Mouse (Mus musculus): ENCODE data around the gene Rsrc1. TPM values are rescaled to one million over a fixed set of nuclear protein-coding genes. Genes with fewer than 3 reads are reported as not detected.

Rsrc1 gene
- polyA plus RNA-seq, 1 experiment from 2014 or later, result 27.0 TPM

DNA sequence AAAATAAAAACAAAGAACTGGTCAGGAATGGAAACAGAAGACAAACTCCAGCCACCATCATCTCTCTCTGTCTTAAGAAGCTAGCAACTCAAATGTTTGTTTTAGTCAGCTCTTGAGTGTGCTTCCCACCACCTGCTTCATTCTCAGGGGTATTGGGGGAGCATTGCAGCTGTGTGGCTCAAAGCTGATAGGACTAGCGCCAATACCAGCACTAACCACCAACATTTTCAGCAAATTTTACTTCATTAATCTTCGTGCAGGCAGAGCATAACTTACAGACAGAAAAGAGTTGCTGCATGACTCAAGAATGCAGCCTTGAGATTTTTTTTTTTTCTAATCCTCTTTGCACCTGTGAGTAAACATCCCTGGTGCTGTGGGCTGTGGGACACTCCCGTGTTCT is 358.4 kb downstream of the Rsrc1 start:
- Histone ChIP-seq H3K27ac (replicated peaks in 1 of 2; ENCODE audit: control insufficient read depth in 1 of 2, insufficient read depth in 1 of 2, low read depth in 2 of 2, low read length in 2 of 2) (no peak overlapping the region), H3K36me3 (ENCODE audit: control insufficient read depth, insufficient read depth, low read length) (no peaks in the 10 kb centered on the region), H3K9ac (ENCODE audit: low read length) (no peak overlapping the region), H3K9me3 (ENCODE audit: control insufficient read depth, low read length) (no peaks in the 10 kb centered on the region), H3K4me1 (ENCODE audit: control insufficient read depth in 2 of 2, insufficient read depth in 2 of 2, low read length in 2 of 2) (no peaks in the 10 kb centered on the region), H3K4me2 (ENCODE audit: low read length) (no peak overlapping the region), H3K4me3 (ENCODE audit: control insufficient read depth in 1 of 2, insufficient read depth in 1 of 2, low read depth in 1 of 2, low read length in 2 of 2) (no peak overlapping the region), H3K27me3 (ENCODE audit: control insufficient read depth, insufficient read depth, low read length) (no peaks in the 10 kb centered on the region)
- no peak for ATAC-seq (ENCODE audit: insufficient number of reproducible peaks, insufficient read depth, low FRiP score, low read depth)
- WGBS, result 57% methylated on average over 3 of the region's 3 CpGs

DNA sequence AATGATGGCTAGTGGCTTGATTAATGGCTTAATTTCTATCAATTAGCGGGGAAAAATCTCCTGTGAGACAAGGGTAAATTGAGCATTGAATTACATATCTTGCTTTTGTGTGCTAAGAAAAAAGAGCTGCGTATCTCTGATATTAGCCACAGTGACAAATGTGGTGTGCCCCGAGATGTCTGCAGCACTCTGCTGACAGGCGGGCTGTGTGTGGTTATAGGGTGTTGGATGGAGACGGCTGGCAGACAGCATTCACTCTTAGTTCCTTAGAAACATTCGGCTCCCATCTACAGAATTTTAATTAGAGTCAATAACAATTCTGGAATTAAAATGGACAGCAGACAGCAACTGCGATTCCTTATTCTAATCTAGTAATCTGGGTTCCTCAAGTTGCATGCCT is 359.7 kb downstream of the Rsrc1 start:
- no peak overlapping the region for H3K9ac ChIP-seq (ENCODE audit: low read length)
- ATAC-seq (ENCODE audit: insufficient number of reproducible peaks, insufficient read depth, low FRiP score, low read depth), result no peak
- no peaks in the 10 kb centered on the region for H3K36me3 ChIP-seq (ENCODE audit: control insufficient read depth, insufficient read depth, low read length)
- H3K9me3 ChIP-seq (ENCODE audit: control insufficient read depth, low read length), result no peaks in the 10 kb centered on the region
- WGBS, result 71% methylated on average over 7 of the region's 7 CpGs
- no peak overlapping the region for H3K4me3 ChIP-seq (ENCODE audit: control insufficient read depth in 1 of 2, insufficient read depth in 1 of 2, low read depth in 1 of 2, low read length in 2 of 2)
- H3K27me3 ChIP-seq (ENCODE audit: control insufficient read depth, insufficient read depth, low read length), result no peaks in the 10 kb centered on the region
- no peak overlapping the region for H3K4me2 ChIP-seq (ENCODE audit: low read length)
- H3K27ac ChIP-seq (replicated peaks in 1 of 2; ENCODE audit: control insufficient read depth in 1 of 2, insufficient read depth in 1 of 2, low read depth in 2 of 2, low read length in 2 of 2), result no peak overlapping the region
- H3K4me1 ChIP-seq (ENCODE audit: control insufficient read depth in 2 of 2, insufficient read depth in 2 of 2, low read length in 2 of 2), result no peaks in the 10 kb centered on the region

DNA sequence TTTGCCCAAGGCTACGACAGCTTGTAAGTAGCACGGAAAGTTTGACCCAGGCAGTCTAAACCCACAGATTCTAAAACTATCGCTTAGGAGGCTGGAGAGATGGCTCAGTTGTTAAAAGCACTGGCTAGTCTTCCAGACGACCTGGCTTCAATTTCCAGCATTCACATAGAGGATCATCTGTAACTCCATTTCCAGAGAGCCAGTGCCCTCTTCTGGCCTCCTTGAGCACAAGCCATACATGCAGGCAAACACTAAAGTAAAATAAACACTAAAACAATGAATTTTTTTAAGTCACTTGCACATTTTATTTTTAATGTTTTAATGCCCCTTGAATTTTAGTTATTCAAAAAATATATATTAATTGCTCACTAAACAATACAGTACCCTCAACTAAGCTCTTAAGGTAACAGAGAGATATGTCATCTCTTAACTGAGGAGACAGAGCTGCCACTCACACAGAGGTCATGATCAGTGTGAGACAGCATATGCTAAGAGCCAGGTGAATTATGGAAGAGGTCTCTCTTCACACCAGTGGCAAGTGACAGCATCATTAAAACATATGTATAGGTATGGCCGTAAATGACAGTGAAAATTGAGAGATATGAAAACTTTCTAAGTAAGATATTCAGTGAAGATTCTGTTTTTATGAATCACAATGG is 361.9 kb downstream of the Rsrc1 start:
- H3K9ac ChIP-seq (ENCODE audit: low read length), result no peak overlapping the region
- no peak for ATAC-seq (ENCODE audit: insufficient number of reproducible peaks, insufficient read depth, low FRiP score, low read depth)
- 61% methylated on average over 5 of the region's 5 CpGs for WGBS

DNA sequence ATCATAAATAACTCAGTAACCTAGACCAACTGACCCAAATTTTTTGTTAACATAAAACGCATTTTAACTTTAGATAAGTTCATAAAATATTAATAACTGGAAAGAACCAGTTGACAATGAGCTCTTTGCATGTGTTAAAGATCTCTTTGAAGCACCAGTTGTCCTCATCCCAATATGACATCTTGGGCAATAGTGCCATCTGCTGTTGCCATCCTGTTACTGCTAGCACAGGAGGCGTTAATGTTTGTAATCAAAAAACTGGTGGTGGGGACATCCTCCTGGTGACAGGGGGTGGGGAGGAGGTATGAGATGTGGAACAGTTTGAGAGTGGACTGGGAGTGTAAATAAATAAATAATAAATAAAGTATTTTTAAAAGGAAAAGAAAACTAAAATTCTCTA is 363.4 kb downstream of the Rsrc1 start:
- no peaks in the 10 kb centered on the region for H3K4me1 ChIP-seq (ENCODE audit: control insufficient read depth in 2 of 2, insufficient read depth in 2 of 2, low read length in 2 of 2)
- no peaks in the 10 kb centered on the region for H3K9me3 ChIP-seq (ENCODE audit: control insufficient read depth, low read length)
- H3K27me3 ChIP-seq (ENCODE audit: control insufficient read depth, insufficient read depth, low read length), result no peaks in the 10 kb centered on the region
- no peak overlapping the region for H3K9ac ChIP-seq (ENCODE audit: low read length)
- 10% methylated on average over 2 of the region's 2 CpGs for WGBS
- H3K4me2 ChIP-seq (ENCODE audit: low read length), result no peak overlapping the region
- no peak overlapping the region for H3K4me3 ChIP-seq (ENCODE audit: control insufficient read depth in 1 of 2, insufficient read depth in 1 of 2, low read depth in 1 of 2, low read length in 2 of 2)
- H3K36me3 ChIP-seq (ENCODE audit: control insufficient read depth, insufficient read depth, low read length), result no peaks in the 10 kb centered on the region
- no peak for ATAC-seq (ENCODE audit: insufficient number of reproducible peaks, insufficient read depth, low FRiP score, low read depth)
- H3K27ac ChIP-seq (replicated peaks in 1 of 2; ENCODE audit: control insufficient read depth in 1 of 2, insufficient read depth in 1 of 2, low read depth in 2 of 2, low read length in 2 of 2), result no peak overlapping the region

More for the DNA sequence above, 361.9 kb downstream of the Rsrc1 start:
- H3K36me3 ChIP-seq (ENCODE audit: control insufficient read depth, insufficient read depth, low read length), result no peaks in the 10 kb centered on the region
- H3K4me1 ChIP-seq (ENCODE audit: control insufficient read depth in 2 of 2, insufficient read depth in 2 of 2, low read length in 2 of 2), result no peaks in the 10 kb centered on the region
- H3K27me3 ChIP-seq (ENCODE audit: control insufficient read depth, insufficient read depth, low read length), result no peaks in the 10 kb centered on the region
- no peak overlapping the region for H3K4me2 ChIP-seq (ENCODE audit: low read length)
- H3K9me3 ChIP-seq (ENCODE audit: control insufficient read depth, low read length), result no peaks in the 10 kb centered on the region
- no peak overlapping the region for H3K4me3 ChIP-seq (ENCODE audit: control insufficient read depth in 1 of 2, insufficient read depth in 1 of 2, low read depth in 1 of 2, low read length in 2 of 2)
- no peak overlapping the region for H3K27ac ChIP-seq (replicated peaks in 1 of 2; ENCODE audit: control insufficient read depth in 1 of 2, insufficient read depth in 1 of 2, low read depth in 2 of 2, low read length in 2 of 2)

DNA sequence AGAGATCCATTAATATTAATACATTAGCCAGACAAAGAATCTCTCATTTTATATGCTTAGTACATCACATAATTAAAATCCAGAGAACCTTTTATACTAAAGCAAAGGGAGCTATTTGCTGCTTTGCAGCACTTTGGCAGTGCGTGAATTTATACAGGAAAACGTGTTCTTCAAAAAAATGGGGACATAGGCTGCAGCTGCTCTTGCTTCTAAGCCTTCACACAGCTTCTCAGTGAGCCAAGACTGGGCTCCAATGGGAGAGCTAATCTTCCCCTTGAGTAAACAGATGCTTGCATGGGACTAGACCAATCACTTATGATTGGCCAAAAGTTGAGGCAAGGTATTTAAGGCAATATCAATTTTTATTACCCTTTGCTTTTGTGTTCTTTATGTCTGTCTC is 365.5 kb downstream of the Rsrc1 start:
- Histone ChIP-seq H3K4me2 (ENCODE audit: low read length) (no peak overlapping the region), H3K36me3 (ENCODE audit: control insufficient read depth, insufficient read depth, low read length) (no peaks in the 10 kb centered on the region), H3K9me3 (ENCODE audit: control insufficient read depth, low read length) (no peaks in the 10 kb centered on the region), H3K4me3 (ENCODE audit: control insufficient read depth in 1 of 2, insufficient read depth in 1 of 2, low read depth in 1 of 2, low read length in 2 of 2) (no peak overlapping the region), H3K27me3 (ENCODE audit: control insufficient read depth, insufficient read depth, low read length) (no peaks in the 10 kb centered on the region), H3K9ac (ENCODE audit: low read length) (no peak overlapping the region), H3K27ac (replicated peaks in 1 of 2; ENCODE audit: control insufficient read depth in 1 of 2, insufficient read depth in 1 of 2, low read depth in 2 of 2, low read length in 2 of 2) (no peak overlapping the region), H3K4me1 (ENCODE audit: control insufficient read depth in 2 of 2, insufficient read depth in 2 of 2, low read length in 2 of 2) (no peaks in the 10 kb centered on the region)
- 74% methylated on average over 2 of the region's 2 CpGs for WGBS
- ATAC-seq (ENCODE audit: insufficient number of reproducible peaks, insufficient read depth, low FRiP score, low read depth), result no peak

DNA sequence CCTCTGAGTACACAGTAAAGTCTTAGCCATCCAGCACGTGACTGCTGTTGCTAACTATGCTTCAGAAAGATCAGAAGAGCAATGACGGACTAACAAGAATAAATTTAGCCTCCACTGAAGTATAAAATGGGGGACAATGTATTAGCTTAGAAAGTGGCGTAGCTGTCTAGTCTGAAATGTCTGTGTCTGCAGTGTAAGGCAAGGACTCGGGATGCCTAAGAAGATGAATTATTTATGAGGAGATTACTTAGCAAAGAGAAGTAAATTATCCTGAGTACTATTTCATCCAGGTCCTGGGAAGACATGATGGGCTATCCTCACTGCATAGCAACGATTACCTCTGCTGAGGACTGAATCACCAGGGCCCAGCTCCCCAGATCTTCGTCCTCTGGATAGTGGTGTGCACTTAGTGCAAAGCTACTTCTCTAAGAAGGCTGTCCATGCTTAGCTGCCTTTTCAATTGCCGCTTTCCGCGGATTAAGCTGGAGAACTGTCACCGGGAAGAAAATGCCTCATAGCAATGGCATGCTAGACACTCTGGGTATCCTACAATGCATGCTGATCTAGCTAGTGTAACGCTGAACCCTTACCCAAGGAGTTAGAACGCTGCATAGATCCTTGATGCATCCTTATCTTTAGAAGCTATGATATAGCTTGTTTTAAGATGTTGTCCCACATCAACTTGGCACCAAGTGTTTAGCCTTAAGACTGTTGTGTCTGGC is 370.4 kb downstream of the Rsrc1 start:
- no peak overlapping the region for H3K4me3 ChIP-seq (ENCODE audit: control insufficient read depth in 1 of 2, insufficient read depth in 1 of 2, low read depth in 1 of 2, low read length in 2 of 2)
- no peaks in the 10 kb centered on the region for H3K36me3 ChIP-seq (ENCODE audit: control insufficient read depth, insufficient read depth, low read length)
- H3K9me3 ChIP-seq (ENCODE audit: control insufficient read depth, low read length), result no peaks in the 10 kb centered on the region
- no peaks in the 10 kb centered on the region for H3K27me3 ChIP-seq (ENCODE audit: control insufficient read depth, insufficient read depth, low read length)
- H3K27ac ChIP-seq (replicated peaks in 1 of 2; ENCODE audit: control insufficient read depth in 1 of 2, insufficient read depth in 1 of 2, low read depth in 2 of 2, low read length in 2 of 2), result no peak overlapping the region
- H3K9ac ChIP-seq (ENCODE audit: low read length), result no peak overlapping the region
- H3K4me2 ChIP-seq (ENCODE audit: low read length), result no peak overlapping the region
- no peak for ATAC-seq (ENCODE audit: insufficient number of reproducible peaks, insufficient read depth, low FRiP score, low read depth)
- no peaks in the 10 kb centered on the region for H3K4me1 ChIP-seq (ENCODE audit: control insufficient read depth in 2 of 2, insufficient read depth in 2 of 2, low read length in 2 of 2)
- 64% methylated on average over 12 of the region's 12 CpGs for WGBS

DNA sequence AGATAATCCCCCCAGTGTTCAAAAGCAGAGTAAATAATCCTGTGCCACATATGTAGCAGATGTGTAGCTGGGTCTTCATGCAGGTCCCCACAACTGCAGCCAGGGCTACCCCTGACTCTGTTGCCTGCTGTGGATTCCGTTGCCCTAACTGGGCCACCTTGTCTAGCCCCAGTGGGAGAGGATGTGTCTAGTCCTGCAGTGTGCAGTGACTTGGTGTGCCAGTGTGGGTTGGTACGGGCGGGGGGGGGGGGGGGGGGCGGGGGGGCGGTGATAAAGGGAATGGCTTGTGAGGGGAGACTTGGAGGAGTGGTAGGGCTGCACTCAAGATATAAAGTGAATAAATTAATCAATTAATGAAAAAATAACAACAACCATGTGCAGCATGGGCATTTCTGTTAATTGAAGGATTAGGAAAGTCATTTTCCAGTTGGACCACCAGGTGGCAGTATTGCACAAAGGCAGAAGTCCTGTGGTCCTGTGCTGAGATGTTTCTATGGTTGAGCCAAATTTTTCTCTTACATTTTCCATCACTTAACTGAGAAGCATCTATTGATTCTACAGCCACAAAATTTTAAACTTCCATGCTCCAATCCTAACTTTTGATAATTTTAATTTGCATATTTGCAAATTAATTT is 371.1 kb downstream of the Rsrc1 start:
- H3K36me3 ChIP-seq (ENCODE audit: control insufficient read depth, insufficient read depth, low read length), result 0 out of 2 replicates have a peak, but pooled peaks cover 2% of the 10 kb centered on the region
- H3K27me3 ChIP-seq (ENCODE audit: control insufficient read depth, insufficient read depth, low read length), result no peaks in the 10 kb centered on the region
- H3K4me2 ChIP-seq (ENCODE audit: low read length), result no peak overlapping the region
- no peak overlapping the region for H3K9ac ChIP-seq (ENCODE audit: low read length)
- 20% methylated on average over 4 of the region's 5 CpGs for WGBS
- H3K4me1 ChIP-seq (ENCODE audit: control insufficient read depth in 2 of 2, insufficient read depth in 2 of 2, low read length in 2 of 2), result no peaks in the 10 kb centered on the region
- no peak overlapping the region for H3K4me3 ChIP-seq (ENCODE audit: control insufficient read depth in 1 of 2, insufficient read depth in 1 of 2, low read depth in 1 of 2, low read length in 2 of 2)
- ATAC-seq (ENCODE audit: insufficient number of reproducible peaks, insufficient read depth, low FRiP score, low read depth), result no peak
- H3K27ac ChIP-seq (replicated peaks in 1 of 2; ENCODE audit: control insufficient read depth in 1 of 2, insufficient read depth in 1 of 2, low read depth in 2 of 2, low read length in 2 of 2), result no peak overlapping the region
- 0 out of 2 replicates have a peak, but pooled peaks cover under 1% of the 10 kb centered on the region for H3K9me3 ChIP-seq (ENCODE audit: control insufficient read depth, low read length)
